Mouse (Mus musculus): Measurements from ENCODE around the gene Sirt3. TPM values are rescaled to one million over a fixed set of nuclear protein-coding genes. Genes with fewer than 3 reads are reported as not detected.

The Sirt3 gene
- polyA plus RNA-seq, 1 experiment: 77.2 TPM

DNA sequence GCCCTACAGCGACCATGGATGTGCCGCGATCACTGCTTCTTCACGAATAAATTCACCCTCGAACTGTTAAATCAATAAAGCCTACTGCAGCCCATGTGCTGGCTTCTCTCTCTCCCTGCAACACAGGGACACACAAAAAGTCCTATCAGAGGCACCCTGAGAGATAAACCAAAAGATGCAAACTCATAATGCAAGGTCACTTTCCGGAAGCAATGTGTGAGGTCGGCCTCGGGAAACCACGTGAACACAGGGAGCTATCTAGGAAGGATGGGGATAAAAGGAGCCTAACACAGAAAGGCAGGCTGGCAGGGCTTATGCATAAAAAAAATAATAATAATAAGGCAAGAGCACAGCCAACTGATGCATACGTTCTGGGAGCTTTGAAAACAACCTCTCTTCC lies 35.4 kb downstream of the Sirt3 start:
- Histone ChIP-seq H3K27ac (replicated peaks; ENCODE audit: low read depth, low read length) (no peak overlapping the region), H3K4me3 (ENCODE audit: insufficient read depth, low read depth, low read length) (no peak overlapping the region), H3K4me1 (ENCODE audit: control insufficient read depth, insufficient read depth, insufficient read length, low read length) (no peaks in the 10 kb centered on the region)

DNA sequence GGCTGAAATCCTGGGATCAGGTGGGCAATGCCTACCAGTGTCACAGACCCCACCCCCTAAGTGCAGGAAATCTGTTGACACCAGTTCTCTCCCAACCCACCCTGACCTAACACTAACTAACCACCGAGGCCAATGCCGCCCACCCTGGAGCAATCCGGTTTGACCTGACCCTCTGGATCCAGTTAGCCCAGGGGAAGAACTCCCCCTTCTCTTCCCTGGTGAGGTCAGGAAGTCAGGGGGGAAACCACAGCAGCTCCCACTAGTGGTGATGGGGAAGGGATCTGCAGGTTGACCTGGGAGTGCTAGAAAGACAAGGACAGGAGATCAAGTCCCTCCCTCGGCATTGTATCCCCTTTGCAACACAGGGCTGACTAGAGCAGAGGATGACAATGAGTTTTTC lies 36.4 kb downstream of the Sirt3 start:
- H3K4me3 ChIP-seq (ENCODE audit: insufficient read depth, low read depth, low read length): no peak overlapping the region
- no peak overlapping the region for H3K27ac ChIP-seq (replicated peaks; ENCODE audit: low read depth, low read length)
- H3K4me1 ChIP-seq (ENCODE audit: control insufficient read depth, insufficient read depth, insufficient read length, low read length): no peaks in the 10 kb centered on the region

DNA sequence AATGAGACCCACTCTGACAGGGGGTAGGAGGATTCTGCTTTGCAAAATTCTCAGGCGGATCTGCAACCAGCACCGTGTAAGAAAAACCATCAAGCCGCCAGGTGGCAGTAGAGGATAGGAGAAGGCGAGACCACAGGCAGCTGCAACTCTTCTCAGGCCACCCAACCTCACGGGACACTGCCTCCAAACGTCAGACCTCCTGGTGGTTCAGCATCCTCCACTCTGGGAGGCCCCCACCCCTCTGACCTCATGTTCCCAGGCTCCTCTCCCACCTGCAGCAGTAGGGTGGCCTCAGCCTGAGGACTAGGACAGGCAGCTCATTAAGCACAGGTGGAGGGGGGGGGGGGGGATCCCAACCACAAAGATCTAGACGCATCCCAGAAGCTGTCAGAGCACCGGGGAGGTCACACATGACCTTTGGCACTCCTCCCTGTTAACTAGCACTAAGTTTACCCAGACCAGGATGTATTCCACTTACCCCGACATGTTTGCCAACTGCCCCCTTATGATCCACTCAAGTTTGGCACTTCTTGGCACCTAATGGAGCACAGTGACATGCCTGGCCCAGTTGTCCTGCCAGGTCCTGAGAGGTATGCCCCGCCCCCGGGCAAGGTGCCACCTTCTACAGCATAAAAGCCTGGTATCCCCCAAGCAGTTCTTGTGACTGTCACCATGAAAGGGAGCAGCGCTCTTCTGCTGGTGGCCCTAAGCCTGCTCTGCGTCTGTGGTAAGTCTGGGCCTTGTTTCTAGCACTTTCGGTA lies 37.0 kb downstream of the Sirt3 start, which contains the start of gene Scgb1c1:
Gene Scgb1c1, plus strand, starts transcription at position 643 of the 761 bp plus-strand sequence.
- no peak within 1 kb of the TSS for H3K27ac ChIP-seq (replicated peaks; ENCODE audit: low read depth, low read length)

DNA sequence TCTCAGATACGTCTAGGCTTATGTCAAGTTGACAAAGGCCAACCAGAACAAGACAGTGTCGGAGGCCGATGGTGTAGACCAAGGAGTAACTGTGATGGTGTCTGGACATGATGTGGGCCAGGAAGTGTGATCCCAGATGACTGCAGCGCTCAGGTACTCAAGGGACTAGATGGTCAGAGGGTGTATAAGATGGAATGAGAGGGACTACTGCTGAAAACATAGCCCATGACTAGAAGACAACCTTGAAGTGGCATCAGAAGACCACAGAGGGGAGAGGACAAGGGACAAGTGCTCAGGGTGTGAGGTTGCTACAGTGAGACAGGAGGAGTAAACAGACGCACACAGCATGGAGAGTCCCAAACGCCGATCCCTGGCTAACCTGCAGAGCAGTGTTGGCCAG lies 38.3 kb downstream of the Sirt3 start:
- no peak overlapping the region for H3K4me3 ChIP-seq (ENCODE audit: insufficient read depth, low read depth, low read length)
- no peaks in the 10 kb centered on the region for H3K4me1 ChIP-seq (ENCODE audit: control insufficient read depth, insufficient read depth, insufficient read length, low read length)
- no peak overlapping the region for H3K27ac ChIP-seq (replicated peaks; ENCODE audit: low read depth, low read length)

More for the DNA sequence above, 37.0 kb downstream of the Sirt3 start, which contains the start of gene Scgb1c1:
- H3K4me3 ChIP-seq (ENCODE audit: insufficient read depth, low read depth, low read length): no peak within 1 kb of the TSS
- no peaks in the 10 kb centered on the region for H3K4me1 ChIP-seq (ENCODE audit: control insufficient read depth, insufficient read depth, insufficient read length, low read length)

DNA sequence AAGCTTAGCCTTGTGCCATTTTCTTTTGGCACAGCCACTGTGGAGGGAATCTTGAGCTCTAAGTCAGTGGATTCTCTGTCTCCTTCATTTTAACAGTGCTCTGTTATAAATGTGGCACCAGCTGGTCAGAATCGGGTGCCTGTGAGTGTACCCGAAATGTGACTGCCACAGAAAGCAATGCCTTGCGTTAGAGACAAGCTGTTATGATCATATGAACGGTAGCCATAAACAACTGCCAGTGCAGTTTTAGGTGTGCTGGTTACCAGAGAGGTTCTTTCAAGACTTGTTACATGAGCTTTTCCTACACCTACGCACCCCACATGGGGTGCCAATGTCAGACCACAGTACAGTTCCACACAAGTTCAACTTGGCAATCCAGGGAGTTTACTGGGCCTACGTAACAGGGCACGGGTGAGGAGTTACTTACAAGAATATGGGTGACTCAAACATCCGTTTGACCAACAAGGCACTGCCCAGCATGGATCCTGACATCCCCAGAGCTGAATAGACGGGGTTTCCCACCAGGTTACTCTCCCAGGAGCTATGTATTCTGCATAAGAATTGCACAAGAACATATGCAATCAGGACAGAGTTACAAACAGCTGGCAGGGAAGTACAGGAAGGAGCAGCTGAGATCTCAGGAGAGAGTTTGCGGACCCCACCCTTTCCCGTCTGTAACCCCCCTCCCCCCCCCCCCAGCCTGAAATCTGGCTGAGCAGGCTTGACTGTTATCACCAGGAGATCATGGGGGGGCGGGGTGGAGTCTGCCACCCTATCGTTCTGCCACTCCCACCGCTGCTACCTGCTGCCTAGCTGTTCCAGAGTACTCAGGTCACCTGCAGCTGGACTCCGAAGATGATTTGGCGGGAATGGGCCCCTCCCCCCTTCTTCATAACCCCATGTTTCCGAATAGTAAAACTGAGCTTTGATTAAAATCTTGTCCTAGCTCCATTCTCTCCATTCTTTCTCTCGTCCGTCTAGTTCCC lies 41.1 kb downstream of the Sirt3 start:
- H3K4me3 ChIP-seq (ENCODE audit: insufficient read depth, low read depth, low read length): no peak overlapping the region
- no peaks in the 10 kb centered on the region for H3K4me1 ChIP-seq (ENCODE audit: control insufficient read depth, insufficient read depth, insufficient read length, low read length)
- no peak overlapping the region for H3K27ac ChIP-seq (replicated peaks; ENCODE audit: low read depth, low read length)

DNA sequence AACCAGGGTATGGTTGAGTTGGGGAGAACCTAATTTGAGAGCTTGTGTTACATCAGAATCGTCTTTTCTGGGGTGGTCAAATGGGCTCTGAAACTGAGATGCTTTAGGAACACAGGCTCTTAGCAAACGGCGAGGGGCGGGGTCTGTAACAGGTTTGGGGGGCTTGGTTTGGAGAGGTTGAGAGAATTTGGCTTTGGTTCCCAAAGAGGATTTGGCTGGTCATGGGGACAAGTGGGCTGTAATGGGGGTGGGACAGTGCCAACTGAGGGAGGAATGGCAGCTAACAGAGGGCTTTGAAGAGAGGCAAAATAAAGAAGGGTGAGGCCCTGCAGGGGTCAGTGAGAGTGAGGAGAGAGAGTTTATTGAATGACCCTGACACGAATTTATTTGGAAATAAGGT lies 42.6 kb downstream of the Sirt3 start:
- H3K27ac ChIP-seq (replicated peaks; ENCODE audit: low read depth, low read length): no peak overlapping the region

DNA sequence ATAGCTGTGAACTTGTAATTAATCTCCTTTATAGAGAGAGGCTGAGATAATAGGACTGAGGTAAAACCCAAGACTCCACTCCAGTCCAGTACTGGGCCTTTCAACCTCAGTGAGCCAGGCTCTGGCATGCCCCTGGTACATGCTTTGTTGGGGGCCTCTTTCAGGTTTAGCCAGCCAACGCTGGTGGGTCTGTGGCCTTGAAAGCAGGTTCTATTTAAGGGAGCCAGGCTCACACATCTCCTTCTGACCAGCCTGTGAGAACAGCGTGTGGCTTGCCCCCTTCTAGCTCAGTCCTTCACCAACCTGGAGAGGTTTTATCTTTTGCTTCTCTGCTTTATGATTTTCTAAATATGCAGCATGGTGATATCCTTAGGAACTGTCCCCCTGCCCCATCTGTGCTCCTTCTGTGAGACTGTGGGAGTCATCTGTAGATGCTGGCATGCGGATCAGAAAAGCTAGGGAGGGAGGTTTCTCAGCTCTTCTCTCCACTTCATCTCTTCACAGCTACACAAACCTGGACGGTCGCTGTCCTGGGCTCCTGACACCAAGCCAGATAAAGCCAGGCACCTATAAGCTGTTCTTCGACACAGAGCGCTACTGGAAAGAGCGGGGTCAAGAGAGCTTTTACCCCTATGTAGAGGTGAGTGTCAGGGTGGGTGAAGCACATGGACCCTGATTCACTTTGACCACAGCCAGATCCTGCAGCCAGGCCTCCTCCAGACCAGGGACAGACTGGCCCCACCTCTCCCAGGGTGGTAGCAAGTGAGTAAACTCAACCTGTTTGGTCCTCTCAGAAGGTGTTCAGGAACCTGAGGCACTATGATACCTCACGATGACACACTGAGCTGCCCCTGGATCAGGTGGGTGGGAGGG lies 45.6 kb downstream of the Sirt3 start:
- H3K4me3 ChIP-seq (ENCODE audit: insufficient read depth, low read depth, low read length): no peak overlapping the region
- H3K27ac ChIP-seq (replicated peaks; ENCODE audit: low read depth, low read length): no peak overlapping the region

More for the DNA sequence above, 42.6 kb downstream of the Sirt3 start:
- Histone ChIP-seq H3K4me3 (ENCODE audit: insufficient read depth, low read depth, low read length) (no peak overlapping the region), H3K4me1 (ENCODE audit: control insufficient read depth, insufficient read depth, insufficient read length, low read length) (no peaks in the 10 kb centered on the region)

DNA sequence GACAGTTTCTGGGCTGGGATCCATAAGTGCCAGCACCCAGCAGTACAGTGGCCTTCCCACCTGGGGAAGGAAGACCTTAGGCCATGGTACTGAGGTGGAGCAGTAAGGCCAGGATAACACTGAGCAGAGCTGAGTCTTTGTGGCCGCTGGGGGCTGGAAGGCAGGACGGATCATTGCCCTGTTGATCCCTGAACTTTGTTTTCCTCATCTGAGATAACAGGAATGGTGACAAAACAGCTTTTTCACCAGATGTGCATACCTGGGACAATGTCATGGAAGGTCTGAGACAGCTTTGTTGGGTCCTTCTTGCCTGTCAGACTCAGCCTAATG lies 46.4 kb downstream of the Sirt3 start:
- no peak overlapping the region for H3K27ac ChIP-seq (replicated peaks; ENCODE audit: low read depth, low read length)
- no peaks in the 10 kb centered on the region for H3K4me1 ChIP-seq (ENCODE audit: control insufficient read depth, insufficient read depth, insufficient read length, low read length)
- H3K4me3 ChIP-seq (ENCODE audit: insufficient read depth, low read depth, low read length): no peak overlapping the region

More for the DNA sequence above, 45.6 kb downstream of the Sirt3 start:
- no peaks in the 10 kb centered on the region for H3K4me1 ChIP-seq (ENCODE audit: control insufficient read depth, insufficient read depth, insufficient read length, low read length)

DNA sequence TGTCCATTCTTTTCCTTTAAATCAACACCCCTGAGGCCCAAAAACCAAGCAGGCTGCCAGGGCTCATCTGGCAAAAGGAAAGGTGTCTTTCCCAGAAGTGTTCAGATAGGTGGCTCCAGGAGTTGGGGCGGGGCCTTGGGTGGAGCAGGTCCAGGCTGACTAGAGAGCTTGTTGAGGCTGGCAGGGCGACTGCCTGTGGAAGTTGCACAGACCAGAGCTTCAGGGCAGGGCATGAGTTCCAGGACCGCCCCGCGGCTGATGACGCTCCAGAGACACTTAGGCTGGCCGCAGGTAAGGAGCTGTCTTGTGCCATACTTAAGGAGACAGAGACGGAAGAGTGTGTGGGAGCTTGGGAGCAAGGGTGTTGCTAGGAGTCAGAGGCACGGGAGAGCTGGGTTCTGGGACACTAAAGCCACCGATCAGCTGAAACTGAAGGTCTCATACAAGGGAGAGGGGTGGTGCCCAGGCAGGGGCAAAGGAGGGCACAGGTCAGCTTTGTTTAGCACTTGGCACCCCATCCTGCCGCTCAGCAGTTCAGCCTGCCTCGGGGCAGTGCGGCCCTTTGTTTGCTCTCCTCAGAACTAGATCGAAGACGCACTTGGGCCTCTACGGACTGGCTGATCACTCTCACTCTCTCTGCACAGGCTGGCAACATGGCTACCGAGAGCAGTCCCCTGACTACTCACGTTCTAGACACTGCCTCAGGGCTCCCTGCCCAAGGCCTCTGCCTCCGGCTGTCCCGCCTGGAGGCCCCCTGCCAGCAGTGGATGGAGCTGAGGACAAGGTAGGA lies 46.9 kb downstream of the Sirt3 start, which contains the start of gene Urah:
Gene Urah, plus strand, starts transcription at position 51 of the 790 bp plus-strand sequence.
- H3K4me3 ChIP-seq (ENCODE audit: insufficient read depth, low read depth, low read length): no peak within 1 kb of the TSS
- no peaks in the 10 kb centered on the region for H3K4me1 ChIP-seq (ENCODE audit: control insufficient read depth, insufficient read depth, insufficient read length, low read length)
- H3K27ac ChIP-seq (replicated peaks; ENCODE audit: low read depth, low read length): no peak within 1 kb of the TSS

DNA sequence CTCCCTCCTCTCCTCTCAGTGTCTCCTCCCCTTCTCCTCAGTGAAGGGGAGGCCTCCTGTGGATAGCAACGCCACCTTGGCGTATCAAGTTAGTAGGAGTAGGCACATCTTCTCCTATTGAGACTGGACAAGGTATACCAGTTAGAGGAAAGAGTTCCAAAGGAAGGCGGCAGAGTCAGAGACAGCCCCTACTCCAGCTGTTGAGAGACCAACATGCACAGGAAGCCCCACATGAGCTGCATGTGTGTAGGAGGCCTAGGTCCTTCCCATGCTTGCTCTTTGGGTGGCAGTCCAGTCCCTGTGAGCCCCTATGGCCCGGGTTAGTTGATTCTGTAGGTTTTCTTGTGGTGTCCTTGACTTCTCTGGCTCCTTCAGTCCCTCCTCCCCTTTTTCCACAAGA lies 48.8 kb downstream of the Sirt3 start:
- H3K27ac ChIP-seq (replicated peaks; ENCODE audit: low read depth, low read length): no peak overlapping the region
- H3K4me3 ChIP-seq (ENCODE audit: insufficient read depth, low read depth, low read length): no peak overlapping the region
- H3K4me1 ChIP-seq (ENCODE audit: control insufficient read depth, insufficient read depth, insufficient read length, low read length): no peaks in the 10 kb centered on the region

DNA sequence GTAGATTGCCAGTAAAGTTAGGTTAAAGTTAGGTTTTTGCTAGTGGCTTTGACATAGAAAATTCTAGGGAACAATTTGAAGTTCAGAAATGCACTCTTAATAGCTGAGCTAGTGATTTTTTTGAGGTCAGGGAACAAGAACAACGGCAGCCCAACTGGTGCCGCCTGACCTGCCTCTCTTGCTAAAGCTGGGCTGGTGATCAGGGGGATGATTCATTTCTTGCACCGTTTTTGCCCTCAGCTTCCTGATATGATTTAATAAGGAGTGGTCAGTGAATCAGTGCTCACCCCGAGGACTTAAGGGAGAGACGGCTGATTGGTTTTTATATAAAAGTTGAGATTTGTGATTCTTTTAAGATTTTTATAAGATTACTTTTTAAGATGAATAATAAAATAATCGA lies 50.7 kb downstream of the Sirt3 start:
- no peak overlapping the region for H3K27ac ChIP-seq (replicated peaks; ENCODE audit: low read depth, low read length)
- H3K4me3 ChIP-seq (ENCODE audit: insufficient read depth, low read depth, low read length): no peak overlapping the region
- H3K4me1 ChIP-seq (ENCODE audit: control insufficient read depth, insufficient read depth, insufficient read length, low read length): no peaks in the 10 kb centered on the region

DNA sequence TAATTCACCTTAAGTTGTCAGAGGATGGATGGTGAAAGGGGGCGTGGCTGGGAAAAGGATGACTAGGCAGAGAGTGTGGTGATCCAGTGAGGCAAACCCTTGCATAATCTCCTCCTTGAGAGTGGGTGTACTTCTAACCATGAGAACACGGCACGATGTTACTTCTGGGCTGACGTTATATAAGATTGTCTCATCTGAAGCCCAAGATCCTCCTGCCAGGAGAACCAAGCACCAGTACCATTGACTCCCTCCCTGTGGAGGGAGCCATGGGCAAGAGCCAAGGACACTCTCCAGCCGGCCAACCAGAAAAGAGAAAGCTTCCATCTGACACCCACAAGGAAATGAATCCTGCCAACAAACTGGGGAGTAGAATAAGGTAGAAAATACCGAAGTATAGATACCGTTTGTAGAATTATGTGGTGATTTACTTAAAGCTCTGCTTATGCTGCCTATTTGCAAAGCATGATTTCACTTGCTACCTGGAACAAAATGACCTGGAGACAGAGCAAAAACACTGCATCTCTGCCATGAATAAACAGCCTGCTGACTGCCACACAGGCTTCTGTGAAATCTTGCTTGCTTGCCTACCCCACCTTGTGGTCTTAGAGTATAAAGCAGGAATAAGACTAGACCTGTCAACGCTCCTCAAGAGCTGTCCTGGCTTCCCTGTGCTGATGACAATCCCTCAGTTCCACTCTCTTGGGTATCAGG lies 53.8 kb downstream of the Sirt3 start:
- Histone ChIP-seq H3K27ac (replicated peaks; ENCODE audit: low read depth, low read length) (no peak overlapping the region), H3K4me3 (ENCODE audit: insufficient read depth, low read depth, low read length) (no peak overlapping the region), H3K4me1 (ENCODE audit: control insufficient read depth, insufficient read depth, insufficient read length, low read length) (no peaks in the 10 kb centered on the region)

DNA sequence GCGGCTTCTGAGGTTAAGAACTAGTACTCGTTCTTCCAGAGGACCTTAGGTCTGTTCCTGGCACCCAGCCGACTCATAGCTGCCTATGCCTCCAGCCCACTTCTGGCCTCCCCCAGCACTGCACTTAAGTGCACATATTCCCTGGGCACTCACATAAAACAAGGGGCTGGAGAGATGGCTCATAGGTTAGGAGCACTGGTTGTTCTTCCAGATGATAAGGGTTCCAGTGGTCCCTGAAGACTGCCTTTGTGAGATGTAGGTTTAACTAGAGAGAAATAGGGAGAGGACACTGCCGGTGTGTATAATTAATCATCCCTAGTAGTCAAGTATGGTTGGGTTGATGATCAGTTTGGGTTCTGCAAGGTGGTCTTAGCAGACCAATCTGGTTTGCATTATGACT lies 59.4 kb downstream of the Sirt3 start:
- Histone ChIP-seq H3K27ac (replicated peaks; ENCODE audit: low read depth, low read length) (no peak overlapping the region), H3K4me3 (ENCODE audit: insufficient read depth, low read depth, low read length) (no peak overlapping the region)

More for the DNA sequence above, 59.4 kb downstream of the Sirt3 start:
- H3K4me1 ChIP-seq (ENCODE audit: control insufficient read depth, insufficient read depth, insufficient read length, low read length): 0 out of 2 replicates have a peak, but pooled peaks cover 2% of the 10 kb centered on the region
